ENCODE assay signal across 27 mouse cellular contexts in the genomic region with DNA sequence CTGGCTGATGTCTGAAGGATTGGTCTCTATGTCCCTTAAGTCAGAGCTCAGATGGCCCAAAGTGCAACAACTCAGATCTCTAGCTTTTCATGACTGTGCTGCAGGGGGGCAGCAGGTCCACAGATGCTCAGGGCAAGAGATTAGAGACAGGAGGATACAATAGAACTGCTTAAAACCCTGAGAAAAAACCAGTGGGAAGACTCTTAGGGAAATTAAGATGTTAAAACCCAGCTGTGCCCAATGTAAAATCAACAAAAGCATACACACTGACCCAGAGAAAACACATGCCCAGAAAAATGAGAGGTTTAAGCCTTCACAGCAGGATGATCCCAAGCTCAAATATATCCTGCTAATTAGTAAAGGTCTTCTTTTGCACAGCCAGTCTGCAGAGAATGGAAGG.
DNase-seq lines count a peak whose midpoint lies in the region; ATAC-seq and TF ChIP-seq lines count a peak whose summit lies in the region.
"Had no signal": no experiment of that assay in that cellular context is flagged by ENCODE, and none has a peak within 500 bp of the region (broad histone marks: within the 10 kb centered on the region; RNA-seq: fewer than 3 reads in every experiment).

No protein-coding gene starts in this region.

- no peak overlapping the region for H3K9ac ChIP-seq in forebrain, embryonic 11.5 days (ENCODE audit: low read length)
- no peak overlapping the region for H3K9ac ChIP-seq in forebrain, postnatal 0 days
- no peak overlapping the region for H3K9ac ChIP-seq in midbrain, embryonic 16.5 days (ENCODE audit: low read depth, low read length)
- H3K9ac ChIP-seq: heart, embryonic 13.5 days; limb, embryonic 12.5 days; liver, postnatal 0 days had no signal

- no peak overlapping the region for H3K4me3 ChIP-seq in forebrain, embryonic 11.5 days (ENCODE audit: low read depth, low read length)
- H3K4me3 ChIP-seq in forebrain, postnatal 0 days (ENCODE audit: low read depth, low read length): no peak overlapping the region
- H3K4me3 ChIP-seq in midbrain, embryonic 10.5 days: no peak overlapping the region
- no peak overlapping the region for H3K4me3 ChIP-seq in midbrain, embryonic 16.5 days (ENCODE audit: low read depth, low read length)
- H3K4me3 ChIP-seq: heart, embryonic 13.5 days; limb, embryonic 12.5 days had no signal

- H3K4me1 ChIP-seq in forebrain, embryonic 11.5 days (replicated peaks; ENCODE audit: control insufficient read depth, insufficient read depth, low read length): no peaks in the 10 kb centered on the region
- no peaks in the 10 kb centered on the region for H3K4me1 ChIP-seq in forebrain, postnatal 0 days (ENCODE audit: insufficient read depth)
- peaks cover 8% of the 10 kb centered on the region; the same call in 1 of the 2 replicates for H3K4me1 ChIP-seq in midbrain, embryonic 10.5 days
- no peaks in the 10 kb centered on the region for H3K4me1 ChIP-seq in midbrain, embryonic 16.5 days (ENCODE audit: control insufficient read depth, insufficient read depth, low read length)
- H3K4me1 ChIP-seq: heart, embryonic 13.5 days; limb, embryonic 12.5 days had no signal

- peak; percentile 70 for ATAC-seq in forebrain, embryonic 11.5 days (replicated peaks; ENCODE audit: low FRiP score)
- ATAC-seq in forebrain, postnatal 0 days: no peak
- peak; percentile 76; the same call in 1 of the 2 replicates for ATAC-seq in midbrain, embryonic 16.5 days
- ATAC-seq: CD4-positive, CD25-positive, alpha-beta regulatory T cell, adult 4 months; inflammation-experienced regulatory T-cells, adult 6 months; liver, postnatal 0 days; lung, postnatal 0 days had no signal

- H3K27ac ChIP-seq in forebrain, embryonic 11.5 days (ENCODE audit: low read depth, low read length): no peak overlapping the region
- H3K27ac ChIP-seq in forebrain, postnatal 0 days (ENCODE audit: low read depth, low read length): no peak overlapping the region
- H3K27ac ChIP-seq in midbrain, embryonic 10.5 days (replicated peaks): no peak overlapping the region
- H3K27ac ChIP-seq in midbrain, embryonic 16.5 days (ENCODE audit: low read length): no peak overlapping the region
- H3K27ac ChIP-seq: heart, embryonic 13.5 days; limb, embryonic 12.5 days; macrophage had no signal

- no peaks in the 10 kb centered on the region for H3K27me3 ChIP-seq in forebrain, embryonic 11.5 days (ENCODE audit: control insufficient read depth, insufficient read depth, low read length)
- H3K27me3 ChIP-seq in forebrain, postnatal 0 days (ENCODE audit: insufficient read depth, low read length): no peaks in the 10 kb centered on the region
- no peaks in the 10 kb centered on the region for H3K27me3 ChIP-seq in midbrain, embryonic 10.5 days (ENCODE audit: low read depth, poor library complexity, severe bottlenecking)
- H3K27me3 ChIP-seq in midbrain, embryonic 16.5 days (ENCODE audit: control insufficient read depth, insufficient read depth, low read depth, low read length): no peaks in the 10 kb centered on the region
- H3K27me3 ChIP-seq: heart, embryonic 13.5 days; limb, embryonic 12.5 days had no signal

- no peak overlapping the region for H3K4me2 ChIP-seq in forebrain, embryonic 11.5 days (ENCODE audit: low read depth, low read length, severe bottlenecking)
- H3K4me2 ChIP-seq in forebrain, postnatal 0 days (ENCODE audit: low read depth): no peak overlapping the region
- H3K4me2 ChIP-seq in midbrain, embryonic 16.5 days (ENCODE audit: low read length): no peak overlapping the region
- H3K4me2 ChIP-seq: heart, embryonic 13.5 days; limb, embryonic 12.5 days; liver, embryonic 11.5 days had no signal

- no peak for TF ChIP-seq CTCF in forebrain, postnatal 0 days (IDR thresholded peaks at IDR 0.05; ENCODE audit: low read depth)

- no peaks in the 10 kb centered on the region for H3K9me3 ChIP-seq in forebrain, embryonic 11.5 days (ENCODE audit: control insufficient read depth, low read length)
- no peaks in the 10 kb centered on the region for H3K9me3 ChIP-seq in forebrain, postnatal 0 days (ENCODE audit: low read length)
- H3K9me3 ChIP-seq in midbrain, embryonic 10.5 days (replicated peaks): no peaks in the 10 kb centered on the region
- H3K9me3 ChIP-seq in midbrain, embryonic 16.5 days (replicated peaks; ENCODE audit: control insufficient read depth, low read length, poor library complexity, severe bottlenecking): no peaks in the 10 kb centered on the region
- H3K9me3 ChIP-seq: heart, embryonic 13.5 days; limb, embryonic 12.5 days had no signal

- H3K36me3 ChIP-seq in forebrain, embryonic 11.5 days (ENCODE audit: control insufficient read depth, insufficient read depth, low read length): no peaks in the 10 kb centered on the region
- H3K36me3 ChIP-seq in forebrain, postnatal 0 days (ENCODE audit: insufficient read depth): no peaks in the 10 kb centered on the region
- H3K36me3 ChIP-seq in midbrain, embryonic 10.5 days: no peaks in the 10 kb centered on the region
- H3K36me3 ChIP-seq in midbrain, embryonic 16.5 days (ENCODE audit: control insufficient read depth, insufficient read depth, low read length): no peaks in the 10 kb centered on the region
- H3K36me3 ChIP-seq: heart, embryonic 13.5 days; limb, embryonic 12.5 days had no signal

- DNase-seq in forebrain, embryonic 11.5 days (ENCODE audit: low spot score): no peak
- no peak for DNase-seq in forebrain, postnatal 0 days
- DNase-seq in R1 (ENCODE audit: low read depth, low spot score): peak; percentile 0
- DNase-seq in midbrain, embryonic 10.5 days (ENCODE audit: low spot score): peak; percentile 27
- no peak for DNase-seq in right cerebral cortex, postnatal 36 days (ENCODE audit: low spot score in 2 of 2)
- DNase-seq in adrenal gland, postnatal 25 days: no peak
- no peak for DNase-seq in gastrocnemius, adult 8-10 months (ENCODE audit: low spot score in 2 of 2)
- DNase-seq: adrenal gland, adult 2 months; cerebellum, adult 18-20 months; cerebellum, postnatal 25 days; embryo, embryonic 11 days; gastrocnemius, postnatal 10 days; heart, adult 11 months; heart, postnatal 36 days; kidney, adult 18-20 months; kidney, postnatal 4 days; liver, postnatal 0 days; right cerebral cortex, postnatal 25 days; thymus, postnatal 25 days had no signal

Comparison
In these comparisons a context has a peak if more than half of its experiments do, and no peak if none do; other contexts are left out.
1. DNase-seq: peak in R1 (single experiment) and midbrain, embryonic 10.5 days (single experiment); none in forebrain, embryonic 11.5 days (single experiment), forebrain, postnatal 0 days (single experiment), right cerebral cortex, postnatal 36 days (0 of 2), adrenal gland, postnatal 25 days (single experiment) and gastrocnemius, adult 8-10 months (0 of 2).